Comparison of ENCODE assay signal across 29 mouse cellular contexts in the genomic region with DNA sequence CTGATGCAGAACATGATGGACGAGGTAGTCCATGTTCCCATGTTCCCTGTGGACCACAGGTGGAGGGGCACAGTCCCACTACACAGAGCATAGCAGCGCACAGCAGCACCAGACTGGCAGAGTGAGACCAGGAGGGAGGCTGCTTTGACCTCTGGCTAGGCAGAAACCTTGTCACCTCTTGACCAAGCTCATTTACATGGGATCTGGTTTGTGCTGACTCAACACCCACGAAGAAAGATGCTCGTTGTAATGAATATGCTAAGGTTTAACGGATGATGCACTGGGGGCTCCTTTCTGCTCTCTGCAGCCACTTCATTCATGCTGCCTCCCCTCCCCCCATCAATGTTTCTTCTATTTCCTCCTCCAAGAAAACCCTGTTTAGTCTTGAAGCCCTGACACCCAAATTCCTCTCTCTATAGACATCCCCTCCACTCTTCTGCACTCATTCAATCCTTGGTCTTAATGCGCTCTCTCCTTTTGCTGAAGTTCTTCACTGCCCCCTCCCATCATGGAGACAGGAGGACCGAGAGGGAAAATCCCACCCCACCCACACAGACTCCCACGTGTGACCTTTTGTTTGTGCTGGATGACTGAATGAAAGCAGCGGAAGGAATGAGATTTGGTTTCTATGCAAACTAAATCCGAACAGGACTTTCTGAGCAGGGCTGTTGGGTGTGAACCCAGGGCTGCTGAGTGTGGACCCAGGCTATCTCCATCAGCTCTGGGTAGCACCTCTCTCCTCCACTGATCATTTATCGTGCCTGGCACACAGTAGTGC.
DNase-seq lines count a peak whose midpoint lies in the region; ATAC-seq and TF ChIP-seq lines count a peak whose summit lies in the region.
"Had no signal": no experiment of that assay in that cellular context is flagged by ENCODE, and none has a peak within 500 bp of the region (broad histone marks: within the 10 kb centered on the region; RNA-seq: fewer than 3 reads in every experiment).

No protein-coding gene starts in this region.

- H3K9ac ChIP-seq in kidney, embryonic 14.5 days (ENCODE audit: low read depth, low read length), result no peak overlapping the region
- no peak overlapping the region for H3K9ac ChIP-seq in midbrain, embryonic 13.5 days (replicated peaks)
- H3K9ac ChIP-seq in ES-E14 (ENCODE audit: insufficient read depth, low read depth, low read length, poor library complexity, severe bottlenecking), result no peak overlapping the region
- H3K9ac ChIP-seq: embryonic facial prominence, embryonic 13.5 days; heart, embryonic 13.5 days; hindbrain, embryonic 15.5 days; intestine, embryonic 15.5 days; liver, embryonic 14.5 days; lung, embryonic 14.5 days; midbrain, embryonic 15.5 days; neural tube, embryonic 15.5 days had no signal

- WGBS in kidney, embryonic 14.5 days, result 39% methylated on average over 11 of the region's 11 CpGs
- WGBS in midbrain, embryonic 10.5 days, result 63% methylated on average over 11 of the region's 11 CpGs
- WGBS in midbrain, embryonic 13.5 days, result 53% methylated on average over 11 of the region's 11 CpGs

- no peak for DNase-seq in kidney, postnatal 14 days
- DNase-seq in midbrain, embryonic 10.5 days (ENCODE audit: low spot score), result no peak
- no peak for DNase-seq in ES-E14 (ENCODE audit: low read depth, low spot score)
- peak; percentile 59 for DNase-seq in induced T-regulatory cell, adult 2 months (ENCODE audit: low read depth)
- no peak for DNase-seq in lung, adult 18-20 months
- DNase-seq: adrenal gland, adult 8-10 months; B cell, adult 2 months; cerebellum, adult 11 months; cerebellum, adult 9-11 months; embryo, embryonic 11 days; gastrocnemius, postnatal 14 days; heart, postnatal 10 days; kidney, adult 9 months; layer of hippocampus, adult 9-11 months; liver; lung, embryonic 14.5 days; lung, postnatal 14 days; retina, postnatal 1 day; right cerebral cortex, postnatal 14 days; thymus, postnatal 4 days had no signal

- H3K27me3 ChIP-seq in kidney, embryonic 14.5 days (ENCODE audit: control insufficient read depth, insufficient read depth, low read length), result no peaks in the 10 kb centered on the region
- no peaks in the 10 kb centered on the region for H3K27me3 ChIP-seq in midbrain, embryonic 10.5 days (ENCODE audit: low read depth, poor library complexity, severe bottlenecking)
- H3K27me3 ChIP-seq in midbrain, embryonic 13.5 days, result no peaks in the 10 kb centered on the region
- H3K27me3 ChIP-seq: embryonic facial prominence, embryonic 13.5 days; heart, embryonic 13.5 days; hindbrain, embryonic 15.5 days; intestine, embryonic 15.5 days; midbrain, embryonic 15.5 days; neural tube, embryonic 15.5 days had no signal

- H3K36me3 ChIP-seq in kidney, embryonic 14.5 days (ENCODE audit: control insufficient read depth, insufficient read depth, low read length), result no peaks in the 10 kb centered on the region
- H3K36me3 ChIP-seq in midbrain, embryonic 10.5 days, result no peaks in the 10 kb centered on the region
- no peaks in the 10 kb centered on the region for H3K36me3 ChIP-seq in midbrain, embryonic 13.5 days
- H3K36me3 ChIP-seq in ES-E14 (ENCODE audit: control insufficient read depth, insufficient read depth, low read length, poor library complexity, severe bottlenecking), result no peaks in the 10 kb centered on the region
- H3K36me3 ChIP-seq: embryonic facial prominence, embryonic 13.5 days; heart, embryonic 13.5 days; hindbrain, embryonic 15.5 days; intestine, embryonic 15.5 days; midbrain, embryonic 15.5 days; neural tube, embryonic 15.5 days had no signal

- H3K27ac ChIP-seq in kidney, embryonic 14.5 days (ENCODE audit: low read depth, low read length), result no peak overlapping the region
- H3K27ac ChIP-seq in midbrain, embryonic 10.5 days (replicated peaks), result peak overlapping the region; percentile 9; the same call in 1 of the 2 replicates
- no peak overlapping the region for H3K27ac ChIP-seq in midbrain, embryonic 13.5 days
- H3K27ac ChIP-seq in ES-E14 (ENCODE audit: insufficient read depth, low read depth, low read length, poor library complexity, severe bottlenecking), result no peak overlapping the region
- H3K27ac ChIP-seq: embryonic facial prominence, embryonic 13.5 days; heart, embryonic 13.5 days; hindbrain, embryonic 15.5 days; intestine, embryonic 15.5 days; liver, embryonic 14.5 days; midbrain, embryonic 15.5 days; neural tube, embryonic 15.5 days had no signal

- H3K4me2 ChIP-seq in kidney, embryonic 14.5 days (replicated peaks; ENCODE audit: low read depth, low read length), result no peak overlapping the region
- H3K4me2 ChIP-seq in midbrain, embryonic 13.5 days (replicated peaks), result no peak overlapping the region
- H3K4me2 ChIP-seq: embryonic facial prominence, embryonic 13.5 days; heart, embryonic 13.5 days; hindbrain, embryonic 15.5 days; intestine, embryonic 15.5 days; lung, embryonic 14.5 days; midbrain, embryonic 15.5 days; neural tube, embryonic 15.5 days had no signal

- peaks cover 15% of the 10 kb centered on the region; the same call in 1 of the 2 replicates for H3K4me1 ChIP-seq in kidney, embryonic 14.5 days (ENCODE audit: control insufficient read depth, insufficient read depth, low read length)
- H3K4me1 ChIP-seq in midbrain, embryonic 10.5 days, result peaks cover 19% of the 10 kb centered on the region
- H3K4me1 ChIP-seq in midbrain, embryonic 13.5 days (replicated peaks), result peaks cover 11% of the 10 kb centered on the region; the same call in 1 of the 2 replicates
- peaks cover 2 to 4% of the 10 kb centered on the region in 2 experiments; a peak in 1 of 4 replicates for H3K4me1 ChIP-seq in ES-E14 (ENCODE audit: control insufficient read depth in 2 of 2, insufficient read depth in 2 of 2, low read length in 2 of 2, poor library complexity in 1 of 2)
- H3K4me1 ChIP-seq: hindbrain, embryonic 15.5 days; midbrain, embryonic 15.5 days; neural tube, embryonic 15.5 days had no signal

- in situ Hi-C loops in ES-E14 (cut with MboI; ENCODE audit: low sequenced_read_pairs in 2 of 2, unreplicated experiment in 2 of 2), result no loop called here

- 0 out of 2 replicates have a peak, but pooled peaks have one; percentile 41 for ATAC-seq in kidney, embryonic 14.5 days (ENCODE audit: low FRiP score, low TSS enrichment)
- no peak for ATAC-seq in midbrain, embryonic 13.5 days
- ATAC-seq: intestine, embryonic 15.5 days; midbrain, embryonic 15.5 days had no signal

- H3K9me3 ChIP-seq in kidney, embryonic 14.5 days (ENCODE audit: control insufficient read depth, low read length), result no peaks in the 10 kb centered on the region
- H3K9me3 ChIP-seq in midbrain, embryonic 10.5 days (replicated peaks), result no peaks in the 10 kb centered on the region
- H3K9me3 ChIP-seq in midbrain, embryonic 13.5 days, result no peaks in the 10 kb centered on the region
- no peaks in the 10 kb centered on the region for H3K9me3 ChIP-seq in ES-E14 (ENCODE audit: control insufficient read depth, insufficient read depth, low read depth, low read length)
- H3K9me3 ChIP-seq: embryonic facial prominence, embryonic 13.5 days; hindbrain, embryonic 15.5 days; intestine, embryonic 15.5 days; midbrain, embryonic 15.5 days; neural tube, embryonic 15.5 days had no signal

- H3K4me3 ChIP-seq in kidney, embryonic 14.5 days (ENCODE audit: low read length), result no peak overlapping the region
- H3K4me3 ChIP-seq in midbrain, embryonic 10.5 days, result no peak overlapping the region
- H3K4me3 ChIP-seq in midbrain, embryonic 13.5 days (replicated peaks), result no peak overlapping the region
- H3K4me3 ChIP-seq in ES-E14 (ENCODE audit: insufficient read depth in 1 of 2, low read depth in 1 of 2, low read length in 2 of 2, poor library complexity in 1 of 2, severe bottlenecking in 1 of 2), result no peak overlapping the region
- H3K4me3 ChIP-seq: embryonic facial prominence, embryonic 13.5 days; heart, embryonic 13.5 days; hindbrain, embryonic 15.5 days; intestine, embryonic 15.5 days; midbrain, embryonic 15.5 days; neural tube, embryonic 15.5 days had no signal

TF ChIP-seq in ES-E14, 5 proteins besides CTCF, POLR2A, EP300 and RAD21:
- peak; percentile 49; the same call in 1 of the 2 replicates for TF ChIP-seq MAFK (IDR thresholded peaks at IDR 0.05; ENCODE audit: insufficient read depth, low read depth, low read length)
- no peak for TF ChIP-seq ZC3H11A (IDR thresholded peaks at IDR 0.05; ENCODE audit: borderline replicate concordance, low read depth, low read length)
- TF ChIP-seq CHD2 (IDR thresholded peaks at IDR 0.05; ENCODE audit: low read depth, low read length), result no peak
- no peak for TF ChIP-seq HCFC1 (IDR thresholded peaks at IDR 0.05; ENCODE audit: borderline replicate concordance, insufficient read depth, low read length)
- no peak for TF ChIP-seq ZNF384 (IDR thresholded peaks at IDR 0.05; ENCODE audit: low read depth, low read length)
TF ChIP-seq in ES-E14: peak in this region for 1.
